Mouse (Mus musculus) liver, postnatal 0 days (tissue): ENCODE data around the gene Ctf1. TPM values are rescaled to one million over a fixed set of nuclear protein-coding genes. Genes with fewer than 3 reads are reported as not detected.

Experiments used
- ATAC-seq: fragments of 200-750 bp; cut with Nextera tagmentation; 2 replicates; pipeline ENCODE4 v1.8.0; 2017; ENCODE audit warnings: mild to moderate bottlenecking, moderate library complexity
- DNase-seq: peaks from one replicate; pipeline ENCODE4 v3.0.0-alpha.2; 2016
- H3K27ac ChIP-seq: fragments of 300-500 bp; sonication (generic); 2 replicates; pipeline ENCODE4 v1.5.1; 2014; ENCODE audit warnings: antibody characterized with exemption, moderate library complexity, mild to moderate bottlenecking, low read depth
- H3K27me3 ChIP-seq: fragments of 300-500 bp; sonication (generic); 2 replicates; pipeline ENCODE4 v1.6.1; 2014; ENCODE audit warnings: low read length, control low read depth, mixed read lengths; ENCODE audit not compliant: insufficient read depth
- H3K36me3 ChIP-seq: fragments of 300-500 bp; sonication (generic); replicated peaks from 2 replicates; pipeline ENCODE4 v1.6.1; 2014; ENCODE audit warnings: mild to moderate bottlenecking, control low read depth, low read length, moderate library complexity, mixed read lengths; ENCODE audit not compliant: insufficient read depth
- H3K4me1 ChIP-seq: fragments of 300-500 bp; sonication (generic); 2 replicates; pipeline ENCODE4 v1.6.1; 2014; ENCODE audit warnings: antibody characterized with exemption, mild to moderate bottlenecking, control low read depth; ENCODE audit not compliant: insufficient read depth
- H3K4me2 ChIP-seq: fragments of 300-500 bp; sonication (generic); 2 replicates; pipeline ENCODE4 v1.6.1; 2014; ENCODE audit warnings: low read depth, mild to moderate bottlenecking, low read length, moderate library complexity, mixed read lengths
- H3K4me3 ChIP-seq: fragments of 300-500 bp; sonication (generic); 2 replicates; pipeline ENCODE4 v1.5.1; 2014; ENCODE audit warnings: low read depth, low read length
- H3K9ac ChIP-seq: fragments of 300-500 bp; sonication (generic); replicated peaks from 2 replicates; pipeline ENCODE4 v1.6.1; 2014; ENCODE audit warnings: mild to moderate bottlenecking, moderate library complexity
- H3K9me3 ChIP-seq: fragments of 300-500 bp; sonication (generic); 2 replicates; pipeline ENCODE4 v1.6.1; 2016; ENCODE audit warnings: mild to moderate bottlenecking, control low read depth, low read length, mixed read lengths
- CTCF ChIP-seq: sonication (generic); IDR thresholded peaks from 2 replicates; pipeline ENCODE4 v1.5.1; 2016; ENCODE audit warnings: antibody characterized with exemption, low read depth
- EP300 ChIP-seq: IDR thresholded peaks from 2 replicates; pipeline ENCODE4 v1.6.1; 2016; ENCODE audit warnings: antibody characterized with exemption, low read depth, mild to moderate bottlenecking
- WGBS: fragments of 180-500 bp; shearing (Covaris S2); extraction: QIAGEN DNeasy Blood & Tissue Kit; methylation state at CpG from one replicate; pipeline ENCODE4 v1.1.7; 2014; ENCODE audit not compliant: insufficient replicate concordance; 5-methylcytosine and 5-hydroxymethylcytosine counted together
- polyA plus RNA-seq: library from polyadenylated mRNA; unstranded; fragments of >200 nt; fragmentation: Nextera tagmentation; extraction: Ambion mirVana; gene quantifications from 2 replicates; pipeline ENCODE4 v1.2.1, GENCODE M21; 2015

The Ctf1 gene
- polyA plus RNA-seq, 1 experiment from 2014 or later, result 7.9 TPM

DNA sequence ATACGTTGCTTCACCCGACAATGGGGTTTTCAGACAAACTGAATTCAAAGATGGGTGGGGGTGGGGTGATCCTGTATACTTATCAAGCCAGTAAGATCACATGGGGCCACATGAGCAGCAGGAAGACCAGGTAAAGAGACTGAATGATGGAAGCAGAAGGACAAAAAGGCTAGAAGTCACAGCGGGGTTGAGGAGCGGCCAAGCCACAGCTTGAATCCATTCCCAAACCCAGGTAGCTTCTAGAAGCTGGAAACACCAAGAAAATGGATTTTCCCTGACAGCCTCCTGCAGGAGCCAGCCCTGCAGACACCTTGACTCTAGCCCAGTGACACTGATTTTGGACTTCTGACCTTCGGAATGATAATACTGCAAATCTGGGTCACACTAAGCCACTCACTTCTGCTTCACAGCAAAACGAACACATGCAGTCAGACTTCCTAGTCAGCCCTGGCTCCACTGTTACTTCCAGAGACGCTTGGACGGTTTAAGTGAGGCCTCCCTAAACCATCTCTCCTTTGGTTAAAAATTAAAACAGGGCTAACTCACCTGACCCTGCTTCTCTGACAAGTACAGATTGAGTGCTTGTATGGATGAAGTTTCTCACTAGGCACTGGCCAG, 8.9 kb upstream of the Ctf1 start:
- WGBS, result 73% methylated on average over 8 of the region's 8 CpGs
- Histone ChIP-seq H3K4me1 (peaks cover 12% of the 10 kb centered on the region), H3K36me3 (0 out of 2 replicates have a peak, but pooled peaks cover 9% of the 10 kb centered on the region), H3K9me3 (no peaks in the 10 kb centered on the region), H3K9ac (no peak overlapping the region), H3K27ac (peak overlapping the region; percentile 55), H3K4me2 (no peak overlapping the region), H3K27me3 (no peaks in the 10 kb centered on the region), H3K4me3 (no peak overlapping the region)
- no peak for ATAC-seq
- no peak for DNase-seq
- TF ChIP-seq EP300, result no peak
- TF ChIP-seq CTCF, result no peak

- DNase-seq (no peak), ATAC-seq (no peak)
- H3K27me3 ChIP-seq, result no peaks in the 10 kb centered on the region
- 0 out of 2 replicates have a peak, but pooled peaks cover 9% of the 10 kb centered on the region for H3K36me3 ChIP-seq
- peak overlapping the region; percentile 55; the same call in 1 of the 2 replicates for H3K27ac ChIP-seq
- H3K9ac ChIP-seq, result no peak overlapping the region
- H3K4me3 ChIP-seq, result no peak overlapping the region
- no peak overlapping the region for H3K4me2 ChIP-seq
- peaks cover 18% of the 10 kb centered on the region for H3K4me1 ChIP-seq
- 72% methylated on average over 6 of the region's 6 CpGs for WGBS
- H3K9me3 ChIP-seq, result no peaks in the 10 kb centered on the region
- TF ChIP-seq EP300 (no peak), CTCF (no peak)
Measured at GRCm38 (mm10) chr7:127704598-127704997, 7.9 kb upstream of the Ctf1 start.

DNA sequence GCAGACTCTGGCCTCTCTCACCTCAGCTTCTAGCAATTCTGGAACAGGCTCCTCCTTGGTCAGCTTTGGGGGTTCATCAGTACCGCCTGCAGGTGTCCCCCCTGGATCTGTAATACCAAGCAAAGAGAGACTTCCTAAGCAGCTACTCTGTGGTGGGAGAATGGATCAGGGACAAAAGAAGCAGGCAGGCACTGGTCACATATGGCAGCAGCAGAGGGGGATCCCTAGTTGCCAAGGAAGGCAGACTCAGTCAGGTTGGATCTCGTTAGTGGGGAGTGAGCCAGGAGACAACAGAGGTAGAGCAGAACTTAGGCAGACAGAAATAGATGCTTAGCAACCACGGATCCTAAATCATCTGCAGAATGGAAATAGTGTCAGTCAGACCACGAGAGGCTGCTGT, 6.8 kb upstream of the Ctf1 start:
- ATAC-seq (no peak), DNase-seq (no peak)
- Histone ChIP-seq H3K9ac (no peak overlapping the region), H3K36me3 (0 out of 2 replicates have a peak, but pooled peaks cover 9% of the 10 kb centered on the region), H3K9me3 (no peaks in the 10 kb centered on the region), H3K4me3 (no peak overlapping the region), H3K27me3 (no peaks in the 10 kb centered on the region), H3K27ac (no peak overlapping the region), H3K4me1 (peaks cover 18% of the 10 kb centered on the region), H3K4me2 (no peak overlapping the region)
- no peak for TF ChIP-seq EP300
- no peak for TF ChIP-seq CTCF
- 76% methylated on average over 4 of the region's 4 CpGs for WGBS

- Histone ChIP-seq H3K9ac (peak overlapping the region; percentile 85), H3K27ac (peak overlapping the region; percentile 94), H3K27me3 (no peaks in the 10 kb centered on the region), H3K9me3 (no peaks in the 10 kb centered on the region), H3K4me2 (peak overlapping the region; percentile 97), H3K4me3 (peak overlapping the region; percentile 84), H3K4me1 (peaks cover 31% of the 10 kb centered on the region), H3K36me3 (0 out of 2 replicates have a peak, but pooled peaks cover 9% of the 10 kb centered on the region)
- no peak for ATAC-seq
- 32% methylated on average over 20 of the region's 22 CpGs for WGBS
- TF ChIP-seq EP300, result no peak
- no peak for TF ChIP-seq CTCF
- DNase-seq, result peak; percentile 24
Measured at GRCm38 (mm10) chr7:127707045-127707956, 5.2 kb upstream of the Ctf1 start.

GRCm38 (mm10) chr7:127707957-127708206, 4.7 kb upstream of the Ctf1 start:
- 0% methylated on average over 5 of the region's 5 CpGs for WGBS
- ATAC-seq (no peak), DNase-seq (no peak)
- peak overlapping the region; percentile 84 for H3K4me3 ChIP-seq
- 0 out of 2 replicates have a peak, but pooled peaks cover 9% of the 10 kb centered on the region for H3K36me3 ChIP-seq
- H3K4me2 ChIP-seq, result peak overlapping the region; percentile 97
- H3K27ac ChIP-seq, result peak overlapping the region; percentile 94
- TF ChIP-seq CTCF, result no peak
- peak overlapping the region; percentile 85 for H3K9ac ChIP-seq
- H3K9me3 ChIP-seq, result no peaks in the 10 kb centered on the region
- H3K4me1 ChIP-seq, result peaks cover 37% of the 10 kb centered on the region
- no peaks in the 10 kb centered on the region for H3K27me3 ChIP-seq

- Histone ChIP-seq H3K4me3 (peak within 1 kb of the TSS; percentile 84), H3K27me3 (no peaks in the 10 kb centered on the region), H3K27ac (peak within 1 kb of the TSS; percentile 94), H3K4me2 (peak within 1 kb of the TSS; percentile 97), H3K4me1 (peaks cover 38% of the 10 kb centered on the region), H3K9me3 (no peaks in the 10 kb centered on the region), H3K9ac (peak within 1 kb of the TSS; percentile 85), H3K36me3 (0 out of 2 replicates have a peak, but pooled peaks cover 9% of the 10 kb centered on the region)
- DNase-seq, result peak; percentile 90
- peak; percentile 81 for ATAC-seq
- under 1% methylated on average over 77 of the region's 90 CpGs for WGBS
- peak; percentile 71 for TF ChIP-seq CTCF
- TF ChIP-seq EP300, result no peak
Measured at GRCm38 (mm10) chr7:127708207-127709078, 4.1 kb upstream of the Ctf1 start, which contains the start of gene Bcl7c. TSS of gene Bcl7c (minus strand) at chr7:127708933.
